Mouse (Mus musculus): ENCODE data around the gene Rsf1. TPM values are rescaled to one million over a fixed set of nuclear protein-coding genes. Genes with fewer than 3 reads are reported as not detected.

The Rsf1 gene
- polyA plus RNA-seq, 1 experiment from 2014 or later, result 25.0 TPM

DNA sequence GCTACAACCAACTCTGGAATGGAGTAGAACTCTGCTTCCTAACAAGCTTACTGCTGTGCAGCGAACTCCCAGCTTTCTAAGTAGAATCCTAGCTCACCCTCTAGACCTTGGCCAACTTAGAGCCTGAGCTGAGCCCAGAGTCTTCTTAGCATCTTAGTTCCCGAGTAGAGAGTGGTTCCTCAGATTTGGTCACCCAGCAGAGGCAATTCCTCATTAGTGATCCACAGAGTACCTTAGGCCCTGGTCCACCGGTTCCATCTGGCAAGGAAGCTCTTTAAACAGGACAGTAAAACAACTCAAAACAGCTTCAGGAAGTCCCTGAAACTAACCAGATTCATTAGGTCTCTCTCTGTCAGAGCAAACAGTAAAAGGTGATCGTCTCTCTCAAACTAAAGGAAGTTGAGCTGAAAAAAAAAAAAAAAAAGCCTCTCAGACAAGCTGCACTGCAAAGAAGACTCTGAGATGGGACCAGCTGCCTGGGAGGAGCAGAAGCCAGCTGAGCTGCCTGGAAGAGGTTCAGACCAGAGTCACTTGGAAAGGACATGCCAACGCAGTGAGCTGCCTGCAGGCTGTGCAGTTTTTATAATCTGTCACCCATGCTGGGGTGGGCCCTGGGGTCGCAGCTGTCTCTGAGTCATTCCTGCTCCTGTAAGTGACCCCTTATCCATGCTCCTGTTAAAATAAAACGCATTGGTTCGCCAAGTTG lies 1.2 kb upstream of the Rsf1 start:
- Histone ChIP-seq H3K4me1 (ENCODE audit: control insufficient read depth, insufficient read depth, low read depth, low read length) (peaks cover 9% of the 10 kb centered on the region), H3K9me3 (ENCODE audit: control insufficient read depth, low read length) (no peaks in the 10 kb centered on the region), H3K27ac (ENCODE audit: low read depth, low read length) (no peak overlapping the region; the same call in 1 of the 2 replicates), H3K4me3 (ENCODE audit: low read length) (peak overlapping the region; percentile 86), H3K27me3 (replicated peaks; ENCODE audit: control insufficient read depth, insufficient read depth, low read length) (no peaks in the 10 kb centered on the region), H3K36me3 (ENCODE audit: control insufficient read depth, insufficient read depth, low read length) (no peaks in the 10 kb centered on the region; the same call in 1 of the 2 replicates), H3K4me2 (ENCODE audit: low read length) (peak overlapping the region; percentile 69), H3K9ac (ENCODE audit: low read depth, low read length) (peak overlapping the region; percentile 77)
- ATAC-seq, result no peak
- 30% methylated on average over 8 of the region's 8 CpGs for WGBS

DNA sequence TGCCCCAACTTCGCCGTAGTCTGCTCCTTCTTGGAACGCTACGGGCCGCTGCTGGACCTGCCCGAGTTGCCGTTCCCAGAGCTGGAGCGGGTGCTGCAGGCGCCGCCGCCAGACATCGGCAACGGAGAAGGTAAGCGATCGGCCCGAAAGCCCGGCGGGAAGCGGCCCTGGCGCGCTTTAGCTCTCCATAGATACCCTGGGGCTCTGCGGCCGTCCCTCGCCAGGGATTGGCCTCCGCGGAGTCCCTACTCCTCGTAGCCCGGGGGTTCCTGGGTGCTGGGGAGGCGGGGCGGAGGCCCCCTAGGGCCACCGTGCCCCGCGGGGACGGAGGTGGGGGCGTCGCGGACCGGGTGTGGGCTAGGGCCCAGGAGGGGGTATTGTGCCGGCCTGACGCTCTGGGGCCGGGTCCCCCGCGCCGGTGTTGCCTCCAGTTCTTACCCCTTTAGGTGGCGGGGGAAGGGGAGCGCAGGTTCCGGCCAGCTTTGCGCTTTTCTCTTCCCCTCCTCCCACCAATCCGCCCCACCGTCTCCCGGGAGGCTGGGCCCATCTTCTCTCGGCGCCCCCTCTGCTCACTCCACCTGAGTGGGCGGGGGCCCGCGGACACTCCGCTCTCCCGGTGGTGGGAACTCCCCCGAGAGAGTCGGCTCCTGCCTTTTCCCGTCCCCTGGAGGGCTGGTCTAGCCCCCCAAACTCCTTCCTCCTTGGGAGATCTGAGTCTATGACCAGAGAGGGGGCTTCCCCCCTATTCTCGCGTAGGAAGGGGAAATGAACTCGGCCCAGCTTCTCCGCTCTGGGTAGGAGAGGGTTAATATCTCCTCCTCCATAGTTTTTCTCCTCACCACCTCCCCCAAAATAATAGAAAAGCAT lies 520 bp downstream of the Rsf1 start:
- H3K4me1 ChIP-seq (ENCODE audit: control insufficient read depth, insufficient read depth, low read depth, low read length), result peaks cover 9% of the 10 kb centered on the region
- WGBS, result under 1% methylated on average over 40 of the region's 65 CpGs
- H3K9me3 ChIP-seq (ENCODE audit: control insufficient read depth, low read length), result no peaks in the 10 kb centered on the region
- no peaks in the 10 kb centered on the region for H3K27me3 ChIP-seq (replicated peaks; ENCODE audit: control insufficient read depth, insufficient read depth, low read length)
- H3K27ac ChIP-seq (ENCODE audit: low read depth, low read length), result peak overlapping the region; percentile 97
- H3K9ac ChIP-seq (ENCODE audit: low read depth, low read length), result peak overlapping the region; percentile 99
- H3K4me2 ChIP-seq (ENCODE audit: low read length), result peak overlapping the region; percentile 77
- no peaks in the 10 kb centered on the region for H3K36me3 ChIP-seq (ENCODE audit: control insufficient read depth, insufficient read depth, low read length)
- ATAC-seq, result peak; percentile 18
- peak overlapping the region; percentile 86 for H3K4me3 ChIP-seq (ENCODE audit: low read length)

DNA sequence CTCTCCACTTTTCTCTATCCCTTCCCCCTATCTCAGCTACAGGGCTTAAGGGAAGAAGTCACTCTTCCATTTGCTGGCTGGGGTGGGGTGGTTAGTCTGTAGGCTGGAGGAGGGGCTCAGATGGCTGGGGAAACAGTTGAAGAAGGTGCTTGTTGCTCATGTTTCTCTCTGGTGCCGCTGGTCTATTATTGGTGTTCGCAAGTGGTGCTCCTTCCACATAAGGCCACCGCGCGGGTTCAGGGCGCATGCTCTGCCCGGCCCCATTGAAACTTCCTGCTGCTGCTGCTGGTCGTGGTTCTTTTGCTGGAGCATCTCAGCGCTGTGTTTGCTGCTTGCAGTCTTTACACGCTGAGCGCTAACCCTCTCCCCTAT lies 1.1 kb downstream of the Rsf1 start:
- Histone ChIP-seq H3K9me3 (ENCODE audit: control insufficient read depth, low read length) (no peaks in the 10 kb centered on the region), H3K27ac (ENCODE audit: low read depth, low read length) (peak overlapping the region; percentile 97), H3K27me3 (replicated peaks; ENCODE audit: control insufficient read depth, insufficient read depth, low read length) (no peaks in the 10 kb centered on the region), H3K4me3 (ENCODE audit: low read length) (peak overlapping the region; percentile 86), H3K36me3 (ENCODE audit: control insufficient read depth, insufficient read depth, low read length) (no peaks in the 10 kb centered on the region), H3K4me2 (ENCODE audit: low read length) (peak overlapping the region; percentile 77), H3K4me1 (ENCODE audit: control insufficient read depth, insufficient read depth, low read depth, low read length) (peaks cover 9% of the 10 kb centered on the region), H3K9ac (ENCODE audit: low read depth, low read length) (peak overlapping the region; percentile 99)
- WGBS, result 1% methylated on average over 11 of the region's 11 CpGs
- peak; percentile 54 for ATAC-seq

DNA sequence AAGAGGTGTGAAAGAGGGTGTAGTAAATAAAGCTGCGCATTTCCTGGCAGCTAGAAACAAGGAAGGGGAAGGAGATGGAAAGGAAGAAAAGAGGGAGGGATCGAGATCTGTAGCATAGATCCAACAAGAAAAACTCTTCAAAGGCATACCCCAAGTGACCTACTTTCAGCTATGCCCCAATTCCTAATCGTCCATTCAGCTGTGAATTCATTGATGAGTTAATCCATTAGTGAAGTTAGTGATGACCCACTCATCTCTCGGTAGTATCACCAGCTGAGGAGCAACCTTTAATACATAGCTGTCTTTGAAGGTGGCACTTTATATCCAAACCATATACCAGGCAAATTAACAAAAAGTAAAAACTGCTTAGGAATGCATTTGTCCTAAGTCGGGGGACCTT lies 8.8 kb downstream of the Rsf1 start:
- WGBS, result 73% methylated on average over 5 of the region's 5 CpGs

DNA sequence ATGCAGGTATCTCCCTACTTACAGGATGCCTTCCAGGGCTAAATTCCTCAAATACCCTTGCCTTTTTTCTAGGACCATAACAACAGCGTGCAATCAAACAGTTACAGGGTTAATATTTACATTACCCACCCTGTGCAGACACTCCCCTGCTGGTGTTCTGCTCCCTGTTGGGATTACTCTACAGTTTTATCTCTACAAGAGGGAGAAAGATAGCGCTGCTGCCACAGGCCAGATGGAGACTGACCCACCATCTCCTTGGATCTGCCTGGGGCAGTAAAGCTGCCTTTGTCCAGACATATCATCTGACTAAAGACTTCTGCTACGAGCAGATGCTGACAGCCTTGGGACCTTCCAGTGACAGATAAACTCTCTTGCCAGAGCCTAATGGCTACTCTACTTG lies 10.8 kb downstream of the Rsf1 start:
- no peak overlapping the region for H3K27ac ChIP-seq (ENCODE audit: low read depth, low read length)
- H3K27me3 ChIP-seq (replicated peaks; ENCODE audit: control insufficient read depth, insufficient read depth, low read length), result no peaks in the 10 kb centered on the region
- WGBS, result 34% methylated on average over 3 of the region's 3 CpGs
- no peak overlapping the region for H3K4me3 ChIP-seq (ENCODE audit: low read length)
- ATAC-seq, result no peak
- no peaks in the 10 kb centered on the region for H3K9me3 ChIP-seq (ENCODE audit: control insufficient read depth, low read length)
- H3K4me1 ChIP-seq (ENCODE audit: control insufficient read depth, insufficient read depth, low read depth, low read length), result peaks cover 7% of the 10 kb centered on the region
- no peaks in the 10 kb centered on the region for H3K36me3 ChIP-seq (ENCODE audit: control insufficient read depth, insufficient read depth, low read length)
- H3K4me2 ChIP-seq (ENCODE audit: low read length), result no peak overlapping the region
- no peak overlapping the region for H3K9ac ChIP-seq (ENCODE audit: low read depth, low read length)

More for the DNA sequence above, 8.8 kb downstream of the Rsf1 start:
- no peak overlapping the region for H3K4me3 ChIP-seq (ENCODE audit: low read length)
- no peaks in the 10 kb centered on the region for H3K27me3 ChIP-seq (replicated peaks; ENCODE audit: control insufficient read depth, insufficient read depth, low read length)
- no peak overlapping the region for H3K4me2 ChIP-seq (ENCODE audit: low read length)
- H3K4me1 ChIP-seq (ENCODE audit: control insufficient read depth, insufficient read depth, low read depth, low read length), result peaks cover 7% of the 10 kb centered on the region
- no peaks in the 10 kb centered on the region for H3K36me3 ChIP-seq (ENCODE audit: control insufficient read depth, insufficient read depth, low read length)
- no peaks in the 10 kb centered on the region for H3K9me3 ChIP-seq (ENCODE audit: control insufficient read depth, low read length)
- H3K27ac ChIP-seq (ENCODE audit: low read depth, low read length), result no peak overlapping the region
- H3K9ac ChIP-seq (ENCODE audit: low read depth, low read length), result no peak overlapping the region
- ATAC-seq, result no peak

DNA sequence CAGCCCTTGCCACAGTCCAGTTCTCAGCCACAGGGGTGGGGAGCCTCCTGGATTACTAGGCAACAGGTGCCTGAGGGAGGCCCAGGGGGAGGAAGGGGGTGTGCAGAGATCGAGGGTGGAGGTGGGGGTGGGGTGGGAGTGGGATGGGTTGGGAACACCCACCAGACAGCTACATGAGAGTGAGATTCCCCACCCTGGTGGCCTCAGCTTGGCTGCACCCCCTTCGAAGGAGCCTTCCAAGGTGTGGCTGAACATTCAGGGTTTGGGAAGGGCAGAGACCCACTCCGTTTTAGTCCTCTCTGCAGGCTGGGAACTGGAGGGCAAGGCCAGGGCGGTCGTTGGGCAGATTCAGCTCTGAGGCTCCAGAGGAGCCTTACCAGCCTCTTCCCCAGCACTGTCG lies 11.6 kb downstream of the Rsf1 start:
- Histone ChIP-seq H3K9me3 (ENCODE audit: control insufficient read depth, low read length) (no peaks in the 10 kb centered on the region), H3K27ac (ENCODE audit: low read depth, low read length) (no peak overlapping the region), H3K4me3 (ENCODE audit: low read length) (no peak overlapping the region), H3K4me1 (ENCODE audit: control insufficient read depth, insufficient read depth, low read depth, low read length) (peaks cover 7% of the 10 kb centered on the region), H3K36me3 (ENCODE audit: control insufficient read depth, insufficient read depth, low read length) (no peaks in the 10 kb centered on the region), H3K27me3 (replicated peaks; ENCODE audit: control insufficient read depth, insufficient read depth, low read length) (no peaks in the 10 kb centered on the region), H3K4me2 (ENCODE audit: low read length) (no peak overlapping the region), H3K9ac (ENCODE audit: low read depth, low read length) (no peak overlapping the region)
- WGBS, result 82% methylated on average over 6 of the region's 6 CpGs
- no peak for ATAC-seq

DNA sequence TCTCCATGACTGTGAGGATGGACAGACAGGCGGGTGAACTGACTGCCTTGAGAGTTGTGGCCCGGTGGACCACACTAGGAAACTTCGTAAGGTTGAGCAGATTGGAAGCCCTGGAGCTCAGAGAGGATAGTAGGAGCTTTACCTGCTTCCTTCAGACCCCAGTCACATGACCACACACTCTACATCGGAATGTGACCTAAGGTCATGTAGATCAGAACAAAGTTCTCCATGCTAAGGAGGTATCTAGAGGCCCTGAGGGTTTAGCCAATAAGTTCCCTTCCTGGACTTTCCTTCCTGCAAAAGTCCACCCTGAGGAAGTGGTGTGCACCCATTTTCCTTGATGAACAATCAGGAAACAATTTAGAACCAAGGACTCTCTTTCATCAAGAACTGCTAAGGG lies 12.7 kb downstream of the Rsf1 start:
- Histone ChIP-seq H3K4me3 (ENCODE audit: low read length) (no peak overlapping the region), H3K4me1 (ENCODE audit: control insufficient read depth, insufficient read depth, low read depth, low read length) (peaks cover 7% of the 10 kb centered on the region), H3K4me2 (ENCODE audit: low read length) (no peak overlapping the region), H3K9ac (ENCODE audit: low read depth, low read length) (no peak overlapping the region), H3K36me3 (ENCODE audit: control insufficient read depth, insufficient read depth, low read length) (no peaks in the 10 kb centered on the region), H3K27ac (ENCODE audit: low read depth, low read length) (no peak overlapping the region), H3K9me3 (ENCODE audit: control insufficient read depth, low read length) (no peaks in the 10 kb centered on the region), H3K27me3 (replicated peaks; ENCODE audit: control insufficient read depth, insufficient read depth, low read length) (no peaks in the 10 kb centered on the region)
- WGBS, result 97% methylated on average over 4 of the region's 4 CpGs
- no peak for ATAC-seq

DNA sequence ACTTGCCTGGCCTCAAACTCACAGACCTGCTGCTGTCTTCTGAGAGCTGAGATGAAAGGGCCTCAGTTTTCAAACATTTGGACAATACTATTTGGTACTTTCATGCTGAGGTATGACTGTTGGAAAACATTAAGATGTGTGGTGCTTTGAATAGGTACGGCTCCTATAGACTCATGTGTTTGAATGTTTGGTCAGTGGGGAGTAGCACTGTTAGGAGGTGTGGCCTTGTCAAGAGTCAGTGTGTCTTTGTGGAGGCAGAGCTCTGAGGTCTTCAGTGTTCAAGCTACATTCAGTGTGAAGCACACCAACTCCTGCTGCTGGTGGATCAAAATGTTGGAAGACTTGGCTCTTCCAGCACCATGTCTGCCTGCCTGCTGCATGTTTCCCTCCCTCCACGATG lies 13.8 kb downstream of the Rsf1 start:
- peaks cover 7% of the 10 kb centered on the region for H3K4me1 ChIP-seq (ENCODE audit: control insufficient read depth, insufficient read depth, low read depth, low read length)
- 98% methylated on average over 2 of the region's 2 CpGs for WGBS

DNA sequence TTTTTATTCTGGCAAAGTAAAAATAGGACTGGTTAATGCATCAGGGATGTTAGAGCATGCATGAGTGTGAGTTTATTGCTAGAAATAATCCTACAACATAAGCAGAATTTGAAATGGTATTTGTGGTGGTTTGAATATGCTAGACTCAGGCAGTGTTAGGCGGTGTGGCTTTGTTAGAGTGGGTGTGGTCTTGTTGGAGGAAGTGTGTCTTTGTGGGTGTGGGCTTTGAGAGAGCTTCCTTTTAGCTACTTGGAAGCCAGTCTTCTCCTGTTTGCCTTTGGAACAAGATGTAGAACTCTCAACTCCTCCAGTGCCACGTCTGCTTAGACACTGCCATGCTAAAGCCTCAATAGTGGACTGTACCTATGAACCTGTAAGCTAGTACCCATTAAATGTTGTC lies 18.9 kb downstream of the Rsf1 start:
- H3K27ac ChIP-seq (ENCODE audit: low read depth, low read length), result no peak overlapping the region
- no peak for ATAC-seq
- H3K9ac ChIP-seq (ENCODE audit: low read depth, low read length), result no peak overlapping the region
- H3K9me3 ChIP-seq (ENCODE audit: control insufficient read depth, low read length), result no peaks in the 10 kb centered on the region
- H3K27me3 ChIP-seq (replicated peaks; ENCODE audit: control insufficient read depth, insufficient read depth, low read length), result no peaks in the 10 kb centered on the region
- H3K4me1 ChIP-seq (ENCODE audit: control insufficient read depth, insufficient read depth, low read depth, low read length), result no peaks in the 10 kb centered on the region
- 96% methylated on average over 2 of the region's 2 CpGs for WGBS
- H3K36me3 ChIP-seq (ENCODE audit: control insufficient read depth, insufficient read depth, low read length), result no peaks in the 10 kb centered on the region
- H3K4me2 ChIP-seq (ENCODE audit: low read length), result no peak overlapping the region
- H3K4me3 ChIP-seq (ENCODE audit: low read length), result no peak overlapping the region

More for the DNA sequence above, 13.8 kb downstream of the Rsf1 start:
- Histone ChIP-seq H3K36me3 (ENCODE audit: control insufficient read depth, insufficient read depth, low read length) (no peaks in the 10 kb centered on the region), H3K4me3 (ENCODE audit: low read length) (no peak overlapping the region), H3K9ac (ENCODE audit: low read depth, low read length) (no peak overlapping the region), H3K4me2 (ENCODE audit: low read length) (no peak overlapping the region), H3K27ac (ENCODE audit: low read depth, low read length) (no peak overlapping the region), H3K9me3 (ENCODE audit: control insufficient read depth, low read length) (no peaks in the 10 kb centered on the region), H3K27me3 (replicated peaks; ENCODE audit: control insufficient read depth, insufficient read depth, low read length) (no peaks in the 10 kb centered on the region)
- no peak for ATAC-seq

All from hindbrain, embryonic 16.5 days (tissue).